Mouse (Mus musculus) thymus, adult 2 months (tissue): ENCODE measurements at regions not wholly inside any gene's neighbourhood (a gene's known extent, or its start where the extent isn't known, plus 50 kb on each side); places are given as distances from the start of the nearest gene placed in this dataset.

Source experiments
- DNase-seq: peaks from one replicate; pipeline ENCODE4 v3.0.0; 2021
- H3K27ac ChIP-seq: fragments of 200-500 bp; 2 replicates; pipeline ENCODE4 v1.5.1; 2012; ENCODE audit warnings: low read length, control low read depth; ENCODE audit not compliant: control insufficient read depth, insufficient read depth
- H3K27me3 ChIP-seq: fragments of 200-500 bp; 2 replicates; pipeline ENCODE4 v1.6.1; 2012; ENCODE audit warnings: mild to moderate bottlenecking, low read length, moderate library complexity, mixed read lengths; ENCODE audit not compliant: control insufficient read depth, insufficient read depth
- H3K36me3 ChIP-seq: fragments of 200-500 bp; 2 replicates; pipeline ENCODE4 v1.6.1; 2012; ENCODE audit warnings: mild to moderate bottlenecking, low read length, moderate library complexity; ENCODE audit not compliant: control insufficient read depth, insufficient read depth
- H3K4me1 ChIP-seq: fragments of 200-500 bp; replicated peaks from 2 replicates; pipeline ENCODE4 v1.6.1; 2012; ENCODE audit warnings: low read length; ENCODE audit not compliant: control insufficient read depth, insufficient read depth
- H3K4me3 ChIP-seq: fragments of 200-500 bp; 2 replicates; pipeline ENCODE4 v1.5.1; 2012; ENCODE audit warnings: mild to moderate bottlenecking, low read length, control low read depth, moderate library complexity; ENCODE audit not compliant: control insufficient read depth, insufficient read depth
- CTCF ChIP-seq: fragments of 200-500 bp; IDR thresholded peaks from 2 replicates; pipeline ENCODE4 v1.5.1; 2012; ENCODE audit warnings: mild to moderate bottlenecking, control low read depth, low read length, moderate library complexity, borderline replicate concordance; ENCODE audit not compliant: control insufficient read depth, poor library complexity, insufficient read depth; ENCODE audit errors: extremely low read depth
- POLR2A ChIP-seq: fragments of 200-500 bp; IDR thresholded peaks from 2 replicates; pipeline ENCODE4 v1.6.1; 2012; ENCODE audit warnings: mild to moderate bottlenecking, low read length, control low read depth, moderate library complexity; ENCODE audit not compliant: control insufficient read depth, poor library complexity, insufficient read depth; ENCODE audit errors: extremely low read depth
- WGBS: fragments of 180-500 bp; shearing (Covaris S2); methylation state at CpG from one replicate; pipeline ENCODE4 v1.1.7; 2018; 5-methylcytosine and 5-hydroxymethylcytosine counted together

- no peak for DNase-seq
- TF ChIP-seq POLR2A (no peak), CTCF (no peak)
- H3K27ac ChIP-seq: no peak overlapping the region
- no peaks in the 10 kb centered on the region for H3K27me3 ChIP-seq
- H3K36me3 ChIP-seq: no peaks in the 10 kb centered on the region
- no peak overlapping the region for H3K4me3 ChIP-seq
- peaks cover 7% of the 10 kb centered on the region for H3K4me1 ChIP-seq
Observed at GRCm38 (mm10) chr1:43385008-43385407, 59.4 kb upstream of the Nck2 start.

DNA sequence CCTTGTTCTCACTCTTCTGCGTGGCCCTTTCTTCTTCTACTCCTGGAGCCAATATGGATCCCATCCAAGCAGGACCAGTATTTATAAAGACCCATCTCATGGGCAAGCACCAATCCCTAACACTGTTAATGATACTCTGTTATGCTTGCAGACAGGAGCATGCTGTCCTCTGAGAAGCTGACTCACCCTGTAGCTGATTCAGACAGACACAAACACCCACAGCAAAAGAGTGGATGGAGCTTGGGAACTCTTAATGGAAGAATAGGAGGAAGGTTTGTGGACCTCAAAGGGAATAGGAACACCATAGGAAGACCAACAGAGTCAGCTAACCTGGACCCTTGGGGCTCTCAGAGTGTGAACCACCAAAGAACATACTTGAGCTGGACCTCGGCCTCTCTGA lies 50.3 kb upstream of the Nck2 start:
- Histone ChIP-seq H3K27ac (no peak overlapping the region), H3K4me3 (no peak overlapping the region), H3K36me3 (no peaks in the 10 kb centered on the region), H3K27me3 (no peaks in the 10 kb centered on the region), H3K4me1 (peaks cover 6% of the 10 kb centered on the region)
- 98% methylated on average over 2 of the region's 2 CpGs for WGBS
- no peak for DNase-seq
- no peak for TF ChIP-seq CTCF
- TF ChIP-seq POLR2A: no peak
